Comparison of ENCODE assay signal across 9 mouse cellular contexts in the genomic region with DNA sequence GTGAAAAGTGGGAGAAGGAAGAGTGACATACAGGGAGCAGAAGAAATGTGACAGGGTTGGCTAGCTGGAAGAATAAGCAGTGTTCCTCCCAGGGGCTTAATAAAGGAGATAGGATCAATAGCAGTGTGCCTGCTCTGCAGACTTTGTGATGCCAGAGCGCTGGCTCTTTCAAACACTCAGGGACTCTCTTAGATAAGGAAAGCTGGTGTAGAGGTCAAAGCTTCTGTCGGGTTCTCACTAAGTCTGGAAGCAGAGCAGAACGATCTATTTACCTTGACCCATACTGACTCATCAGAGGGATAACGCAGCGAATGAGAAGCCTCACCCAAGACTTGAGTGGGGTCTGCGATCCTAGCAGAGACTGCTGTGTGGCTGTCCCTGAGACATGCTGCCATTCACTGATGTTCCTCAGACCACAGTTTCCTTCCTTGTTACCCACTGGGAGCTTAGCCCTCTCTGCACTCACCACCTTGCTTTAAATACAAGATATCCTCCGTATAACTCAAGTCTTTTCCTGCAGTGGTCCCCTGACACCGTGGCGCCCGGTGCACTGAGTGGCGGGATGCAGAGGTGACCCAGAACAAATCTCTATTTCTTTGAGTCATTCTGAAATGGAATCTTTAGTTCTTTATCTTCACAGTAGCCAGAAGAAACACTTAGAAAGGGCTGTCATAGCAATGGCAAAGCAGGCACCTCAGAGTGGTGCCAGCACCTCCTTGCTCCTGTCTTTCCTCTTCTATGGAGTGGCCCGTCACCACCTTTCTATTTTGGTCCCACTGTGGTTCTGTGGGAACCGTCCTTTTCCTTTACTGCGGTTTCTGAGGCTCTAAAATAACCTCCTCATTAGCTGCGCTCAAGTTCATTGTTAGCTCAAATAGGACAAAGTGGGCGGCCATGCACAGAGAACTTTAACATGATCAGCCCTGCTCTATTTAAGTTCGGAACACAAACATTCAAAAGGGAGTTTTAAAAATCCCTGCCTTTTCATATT.
DNase-seq lines count a peak whose midpoint lies in the region; ATAC-seq and TF ChIP-seq lines count a peak whose summit lies in the region.
"Had no signal": no experiment of that assay in that cellular context is flagged by ENCODE, and none has a peak within 500 bp of the region (broad histone marks: within the 10 kb centered on the region; RNA-seq: fewer than 3 reads in every experiment).

No protein-coding gene starts in this region.

- H3K9me3 ChIP-seq in heart, embryonic 14.5 days (ENCODE audit: control insufficient read depth, low read length): no peaks in the 10 kb centered on the region
- H3K9me3 ChIP-seq: limb, embryonic 13.5 days had no signal

- H3K27me3 ChIP-seq in heart, embryonic 14.5 days (ENCODE audit: control insufficient read depth, insufficient read depth, low read length): no peaks in the 10 kb centered on the region
- H3K27me3 ChIP-seq in myocyte (ENCODE audit: control insufficient read depth, insufficient read depth, insufficient read length): no peaks in the 10 kb centered on the region
- H3K27me3 ChIP-seq: limb, embryonic 13.5 days had no signal

- ATAC-seq in heart, embryonic 14.5 days (ENCODE audit: insufficient number of reproducible peaks, insufficient read depth, low FRiP score, low read depth): peak; percentile 93

- TF ChIP-seq POLR2A in bone marrow macrophage, adult 2 months (IDR thresholded peaks at IDR 0.05; ENCODE audit: borderline replicate concordance, low read depth, low read length): no peak
- no peak for TF ChIP-seq POLR2A in myocyte (IDR thresholded peaks at IDR 0.05; ENCODE audit: insufficient read length, low read depth)

- no peaks in the 10 kb centered on the region for H3K79me2 ChIP-seq in myocyte (ENCODE audit: control insufficient read depth, insufficient read depth)

- peaks cover 50% of the 10 kb centered on the region for H3K4me1 ChIP-seq in bone marrow macrophage, adult 2 months (ENCODE audit: control insufficient read depth, insufficient read depth, low read length)
- peaks cover 24 to 35% of the 10 kb centered on the region in 2 experiments for H3K4me1 ChIP-seq in heart, embryonic 14.5 days (ENCODE audit: control insufficient read depth in 2 of 2, insufficient read depth in 2 of 2, low read length in 2 of 2)

- intact Hi-C loops in heart, postnatal 25 days (cut with DNase I): loop anchor here (5.0 kb wide), 1 partner anchor 48 kb away; no protein-coding TSS in a partner anchor

- peak overlapping the region; percentile 8 for H3K4me3 ChIP-seq in bone marrow macrophage, adult 2 months (ENCODE audit: insufficient read depth, low read length)
- peak overlapping the region; percentile 10 to 24 for H3K4me3 ChIP-seq in heart, embryonic 14.5 days (ENCODE audit: control insufficient read depth in 1 of 2, insufficient read depth in 1 of 2, low read depth in 1 of 2, low read length in 2 of 2)
- H3K4me3 ChIP-seq in myocyte: no peak overlapping the region
- H3K4me3 ChIP-seq: limb, embryonic 13.5 days had no signal

- peak overlapping the region; percentile 38 for H3K9ac ChIP-seq in heart, embryonic 14.5 days (ENCODE audit: low read length)
- H3K9ac ChIP-seq: limb, embryonic 13.5 days had no signal

- no peak for TF ChIP-seq CTCF in bone marrow macrophage, adult 2 months (IDR thresholded peaks at IDR 0.05; ENCODE audit: low read depth, low read length)

- peak overlapping the region; percentile 60 for H3K4me2 ChIP-seq in heart, embryonic 14.5 days (ENCODE audit: low read length)
- H3K4me2 ChIP-seq in myocyte (ENCODE audit: low read depth): peak overlapping the region; percentile 55
- H3K4me2 ChIP-seq: limb, embryonic 13.5 days had no signal

- peak overlapping the region; percentile 74 for H3K27ac ChIP-seq in bone marrow macrophage, adult 2 months (ENCODE audit: insufficient read depth, low read depth, low read length)
- H3K27ac ChIP-seq in heart, embryonic 14.5 days (replicated peaks in 1 of 2; ENCODE audit: control insufficient read depth in 1 of 2, insufficient read depth in 1 of 2, low read depth in 2 of 2, low read length in 2 of 2): peak overlapping the region; percentile 92 to 93
- H3K27ac ChIP-seq: limb, embryonic 13.5 days had no signal

- no peaks in the 10 kb centered on the region for H3K36me3 ChIP-seq in heart, embryonic 14.5 days (ENCODE audit: control insufficient read depth, insufficient read depth, low read length)
- H3K36me3 ChIP-seq in myocyte (ENCODE audit: control insufficient read depth, insufficient read depth): no peaks in the 10 kb centered on the region
- H3K36me3 ChIP-seq: limb, embryonic 13.5 days had no signal

- WGBS in heart, embryonic 14.5 days: 14% methylated on average over 17 of the region's 17 CpGs

- no peak overlapping the region for H3ac ChIP-seq in myocyte (ENCODE audit: control insufficient read depth, insufficient read length)

- peak; percentile 95 for DNase-seq in heart, adult 11 months
- no peak for DNase-seq in heart, postnatal 25 days (ENCODE audit: low spot score)
- no peak for DNase-seq in spleen, postnatal 4 days (ENCODE audit: low spot score in 2 of 2)
- DNase-seq in layer of hippocampus, postnatal 10 days (ENCODE audit: low spot score in 2 of 2): no peak
- DNase-seq in adipocyte (ENCODE audit: low spot score): no peak

TF ChIP-seq in myocyte, 11 proteins besides CTCF, POLR2A, EP300 and RAD21:
- no peak for TF ChIP-seq MAX (IDR thresholded peaks at IDR 0.05; ENCODE audit: low read depth)
- TF ChIP-seq MYOG (IDR thresholded peaks at IDR 0.05; ENCODE audit: control insufficient read depth in 1 of 3, insufficient read depth in 1 of 3, insufficient read length in 2 of 3, low read depth in 2 of 3): no peak
- no peak for TF ChIP-seq SRF (IDR thresholded peaks at IDR 0.05; ENCODE audit: control insufficient read depth, insufficient read length, low read depth)
- TF ChIP-seq TCF12 (IDR thresholded peaks at IDR 0.05; ENCODE audit: insufficient read depth, poor library complexity, severe bottlenecking): no peak
- TF ChIP-seq MYOD1 (IDR thresholded peaks at IDR 0.05; ENCODE audit: control insufficient read depth in 1 of 3, insufficient read length in 2 of 3, low read depth in 2 of 3): no peak
- TF ChIP-seq REST (IDR thresholded peaks at IDR 0.05; ENCODE audit: insufficient read depth, insufficient read length): no peak
- TF ChIP-seq USF1 (IDR thresholded peaks at IDR 0.05; ENCODE audit: low read depth): no peak
- TF ChIP-seq CEBPB (IDR thresholded peaks at IDR 0.05; ENCODE audit: insufficient read depth, poor library complexity, severe bottlenecking): no peak
- no peak for TF ChIP-seq TCF3 (IDR thresholded peaks at IDR 0.05; ENCODE audit: insufficient read length, low read depth)
- TF ChIP-seq E2F4 (IDR thresholded peaks at IDR 0.05; ENCODE audit: insufficient read depth): no peak
- TF ChIP-seq POLR2AphosphoS2 (IDR thresholded peaks at IDR 0.05; ENCODE audit: insufficient read length, low read depth): no peak
